Mouse (Mus musculus) lung, adult 2 months (tissue): ENCODE data around the gene Mcemp1. TPM values are rescaled to one million over a fixed set of nuclear protein-coding genes. Genes with fewer than 3 reads are reported as not detected.

Experiments
- DNase-seq: peaks from one replicate; pipeline ENCODE4 v3.0.0; 2022
- H3K4me1 ChIP-seq: fragments of 200-500 bp; 2 replicates; pipeline ENCODE4 v1.6.1; 2011; ENCODE audit warnings: low read length; ENCODE audit not compliant: control insufficient read depth, insufficient read depth
- H3K4me3 ChIP-seq: fragments of 200-500 bp; replicated peaks from 2 replicates; pipeline ENCODE3; 2011; ENCODE audit warnings: low read depth, mild to moderate bottlenecking, control low read depth, low read length; ENCODE audit errors: extremely low read depth
- CTCF ChIP-seq: fragments of 200-500 bp; IDR thresholded peaks from 2 replicates; pipeline ENCODE4 v1.5.1; 2011; ENCODE audit warnings: mild to moderate bottlenecking, low read length, control low read depth; ENCODE audit not compliant: insufficient read depth
- POLR2A ChIP-seq: fragments of 200-500 bp; IDR thresholded peaks from 2 replicates; pipeline ENCODE4 v1.6.1; 2011; ENCODE audit warnings: low read depth, mild to moderate bottlenecking, control low read depth, low read length, borderline replicate concordance; ENCODE audit errors: extremely low read depth
- whole genome bisulfite sequencing: fragments of 180-500 bp; shearing (Covaris S2); methylation state at CpG from one replicate; pipeline ENCODE4 v1.1.7; 2018; 5-methylcytosine and 5-hydroxymethylcytosine counted together
- polyA plus RNA-seq: library from polyadenylated mRNA; depleted of rRNA; stranded (reverse); fragments of >200 nt; gene quantifications from 2 replicates; pipeline ENCODE4 v1.2.3, GENCODE M21; 2012; rRNA removed

The Mcemp1 gene
- polyA plus RNA-seq, 1 experiment: 10.0 TPM

- H3K4me1 ChIP-seq: no peaks in the 10 kb centered on the region
- TF ChIP-seq POLR2A: no peak
- no peak for TF ChIP-seq CTCF
- no peak overlapping the region for H3K4me3 ChIP-seq
- WGBS: 26% methylated on average over 2 of the region's 2 CpGs
- DNase-seq: no peak
Observed at GRCm38 (mm10) chr8:3711646-3712045, 46.1 kb downstream of the Mcemp1 start.

- no peak for TF ChIP-seq CTCF
- no peak for TF ChIP-seq POLR2A
- Histone ChIP-seq H3K4me1 (no peaks in the 10 kb centered on the region), H3K4me3 (no peak overlapping the region)
- no peak for DNase-seq
- WGBS: 73% methylated on average over 12 of the region's 12 CpGs
Observed at GRCm38 (mm10) chr8:3717321-3717954, 51.9 kb downstream of the Mcemp1 start.

DNA sequence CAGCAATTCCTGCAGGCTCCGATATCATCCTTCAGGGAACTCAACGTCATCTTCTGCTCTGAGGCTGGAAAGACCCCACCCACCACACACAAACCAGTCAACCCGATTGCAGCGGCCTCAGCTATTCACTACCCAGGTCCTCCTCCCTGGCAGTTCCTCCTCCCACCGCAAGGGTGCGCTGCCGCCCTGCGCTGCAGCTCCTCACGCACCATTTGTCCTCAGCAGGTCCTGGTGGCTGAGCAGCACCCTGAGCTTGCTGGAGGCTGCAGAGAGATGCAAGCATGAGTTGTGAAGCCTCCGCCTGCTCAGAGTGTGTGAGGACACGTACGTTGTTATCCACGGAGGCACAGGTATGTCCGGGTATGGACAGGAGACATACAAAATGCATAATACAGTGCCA, 53.0 kb downstream of the Mcemp1 start:
- Histone ChIP-seq H3K4me3 (no peak overlapping the region), H3K4me1 (no peaks in the 10 kb centered on the region)
- 16% methylated on average over 14 of the region's 14 CpGs for WGBS
- TF ChIP-seq POLR2A (no peak), CTCF (peak; percentile 93)
- peak; percentile 63 for DNase-seq

Other genes with a start within 250 kb of the Mcemp1 start
- gene Pex11g, start 198.1 kb upstream of the Mcemp1 start, polyA plus RNA-seq: 7.6 and 7.7 TPM in 2 replicates
- 0.14 and 0.24 TPM in 2 replicates for gene Tex45, start 194.9 kb upstream of the Mcemp1 start, polyA plus RNA-seq
- gene Zfp358, start 172.6 kb upstream of the Mcemp1 start, polyA plus RNA-seq: 78.5 TPM in 2 replicates
- gene Mcoln1, start 165.3 kb upstream of the Mcemp1 start, polyA plus RNA-seq: 286 and 410 TPM in 2 replicates
- gene Pnpla6, start 150.4 kb upstream of the Mcemp1 start, polyA plus RNA-seq: 75.7 and 88.1 TPM in 2 replicates
- gene C330021F23Rik, start 97.8 kb upstream of the Mcemp1 start, polyA plus RNA-seq: 0.88 TPM in 1 of 2 replicates, not detected in the other
- gene Camsap3, start 78.5 kb upstream of the Mcemp1 start, polyA plus RNA-seq: 16.9 and 33.1 TPM in 2 replicates
- gene Xab2, start 44.4 kb upstream of the Mcemp1 start, polyA plus RNA-seq: 59.0 and 66.6 TPM in 2 replicates
- gene Pet100, start 44.2 kb upstream of the Mcemp1 start, polyA plus RNA-seq: 3.7 and 10.0 TPM in 2 replicates
- gene Pcp2, start 40.2 kb upstream of the Mcemp1 start, polyA plus RNA-seq: not detected in 2 replicates
- gene Stxbp2, start 34.8 kb upstream of the Mcemp1 start, polyA plus RNA-seq: 115 and 153 TPM in 2 replicates
- gene Retn, start 10.0 kb upstream of the Mcemp1 start, polyA plus RNA-seq: 6.2 and 10.8 TPM in 2 replicates
- 6.5 and 17.4 TPM in 2 replicates for gene Fcor, start 6.6 kb downstream of the Mcemp1 start, polyA plus RNA-seq
- gene Trappc5, start 10.5 kb downstream of the Mcemp1 start, polyA plus RNA-seq: 28.5 and 28.7 TPM in 2 replicates
- 2.7 and 12.5 TPM in 2 replicates for gene Fcer2a, start 28.4 kb downstream of the Mcemp1 start, polyA plus RNA-seq
- 0.55 and 1.1 TPM in 2 replicates for gene Clec4g, start 54.9 kb downstream of the Mcemp1 start, polyA plus RNA-seq
- gene Cd209a, start 83.2 kb downstream of the Mcemp1 start, polyA plus RNA-seq: 0.55 and 6.1 TPM in 2 replicates
- gene Cd209e, start 188.6 kb downstream of the Mcemp1 start, polyA plus RNA-seq: not detected in 2 replicates
- 0.52 and 0.55 TPM in 2 replicates for gene Cd209d, start 212.8 kb downstream of the Mcemp1 start, polyA plus RNA-seq